Mouse (Mus musculus): ENCODE results near the gene Adgrf5. TPM values are rescaled to one million over a fixed set of nuclear protein-coding genes. Genes with fewer than 3 reads are reported as not detected.

Adgrf5 gene
- polyA plus RNA-seq, 1 experiment from 2014 or later, result 8.4 TPM

- 59% methylated on average over 9 of the region's 9 CpGs for WGBS
- ATAC-seq, result no peak
- H3K4me3 ChIP-seq (ENCODE audit: low read depth, low read length), result no peak overlapping the region
- peaks cover 5% of the 10 kb centered on the region; the same call in 1 of the 2 replicates for H3K4me1 ChIP-seq (ENCODE audit: control insufficient read depth, insufficient read depth, low read length)
- H3K9ac ChIP-seq (ENCODE audit: low read depth, low read length), result no peak overlapping the region
- no peaks in the 10 kb centered on the region for H3K36me3 ChIP-seq (ENCODE audit: control insufficient read depth, insufficient read depth, low read length)
- no peak overlapping the region for H3K4me2 ChIP-seq (ENCODE audit: low read length)
- no peaks in the 10 kb centered on the region for H3K27me3 ChIP-seq (ENCODE audit: control insufficient read depth, insufficient read depth, low read depth, low read length)
- H3K27ac ChIP-seq (ENCODE audit: low read length), result no peak overlapping the region
- H3K9me3 ChIP-seq (replicated peaks; ENCODE audit: control insufficient read depth, low read length, poor library complexity, severe bottlenecking), result no peaks in the 10 kb centered on the region
These were observed 6.2 kb downstream of the Adgrf5 start for GRCm38 (mm10) chr17:43366486-43366885.

- Histone ChIP-seq H3K36me3 (ENCODE audit: control insufficient read depth, insufficient read depth, low read length) (no peaks in the 10 kb centered on the region), H3K27me3 (ENCODE audit: control insufficient read depth, insufficient read depth, low read depth, low read length) (no peaks in the 10 kb centered on the region), H3K9me3 (replicated peaks; ENCODE audit: control insufficient read depth, low read length, poor library complexity, severe bottlenecking) (no peaks in the 10 kb centered on the region), H3K4me2 (ENCODE audit: low read length) (no peak overlapping the region), H3K27ac (ENCODE audit: low read length) (no peak overlapping the region), H3K4me1 (ENCODE audit: control insufficient read depth, insufficient read depth, low read length) (no peaks in the 10 kb centered on the region), H3K4me3 (ENCODE audit: low read depth, low read length) (no peak overlapping the region), H3K9ac (ENCODE audit: low read depth, low read length) (no peak overlapping the region)
- WGBS, result 66% methylated on average over 5 of the region's 5 CpGs
- ATAC-seq, result no peak
These were observed 7.9 kb downstream of the Adgrf5 start for GRCm38 (mm10) chr17:43368171-43368576.

- Histone ChIP-seq H3K27me3 (ENCODE audit: control insufficient read depth, insufficient read depth, low read depth, low read length) (no peaks in the 10 kb centered on the region), H3K4me3 (ENCODE audit: low read depth, low read length) (no peak overlapping the region), H3K9ac (ENCODE audit: low read depth, low read length) (no peak overlapping the region), H3K27ac (ENCODE audit: low read length) (no peak overlapping the region), H3K4me2 (ENCODE audit: low read length) (no peak overlapping the region), H3K9me3 (replicated peaks; ENCODE audit: control insufficient read depth, low read length, poor library complexity, severe bottlenecking) (no peaks in the 10 kb centered on the region), H3K4me1 (ENCODE audit: control insufficient read depth, insufficient read depth, low read length) (no peaks in the 10 kb centered on the region), H3K36me3 (ENCODE audit: control insufficient read depth, insufficient read depth, low read length) (no peaks in the 10 kb centered on the region)
- 75% methylated on average over 4 of the region's 4 CpGs for WGBS
- ATAC-seq, result no peak
These were observed 12.4 kb downstream of the Adgrf5 start for GRCm38 (mm10) chr17:43372604-43373003.

GRCm38 (mm10) chr17:43374020-43374419, 13.8 kb downstream of the Adgrf5 start:
- WGBS, result 56% methylated on average over 4 of the region's 4 CpGs
- Histone ChIP-seq H3K27me3 (ENCODE audit: control insufficient read depth, insufficient read depth, low read depth, low read length) (no peaks in the 10 kb centered on the region), H3K27ac (ENCODE audit: low read length) (no peak overlapping the region), H3K9ac (ENCODE audit: low read depth, low read length) (no peak overlapping the region), H3K36me3 (ENCODE audit: control insufficient read depth, insufficient read depth, low read length) (no peaks in the 10 kb centered on the region), H3K4me2 (ENCODE audit: low read length) (no peak overlapping the region), H3K4me3 (ENCODE audit: low read depth, low read length) (no peak overlapping the region), H3K4me1 (ENCODE audit: control insufficient read depth, insufficient read depth, low read length) (no peaks in the 10 kb centered on the region), H3K9me3 (replicated peaks; ENCODE audit: control insufficient read depth, low read length, poor library complexity, severe bottlenecking) (no peaks in the 10 kb centered on the region)
- ATAC-seq, result no peak

- ATAC-seq, result no peak
- 79% methylated on average over 5 of the region's 5 CpGs for WGBS
- H3K36me3 ChIP-seq (ENCODE audit: control insufficient read depth, insufficient read depth, low read length), result no peaks in the 10 kb centered on the region
- H3K27me3 ChIP-seq (ENCODE audit: control insufficient read depth, insufficient read depth, low read depth, low read length), result no peaks in the 10 kb centered on the region
- H3K27ac ChIP-seq (ENCODE audit: low read length), result no peak overlapping the region
- no peak overlapping the region for H3K4me3 ChIP-seq (ENCODE audit: low read depth, low read length)
- H3K4me1 ChIP-seq (ENCODE audit: control insufficient read depth, insufficient read depth, low read length), result no peaks in the 10 kb centered on the region
- no peak overlapping the region for H3K9ac ChIP-seq (ENCODE audit: low read depth, low read length)
- H3K9me3 ChIP-seq (replicated peaks; ENCODE audit: control insufficient read depth, low read length, poor library complexity, severe bottlenecking), result no peaks in the 10 kb centered on the region
- H3K4me2 ChIP-seq (ENCODE audit: low read length), result no peak overlapping the region
These were observed 16.3 kb downstream of the Adgrf5 start for GRCm38 (mm10) chr17:43376527-43376926.

GRCm38 (mm10) chr17:43378703-43379102, 18.5 kb downstream of the Adgrf5 start:
- 98% methylated on average over 5 of the region's 5 CpGs for WGBS
- H3K9me3 ChIP-seq (replicated peaks; ENCODE audit: control insufficient read depth, low read length, poor library complexity, severe bottlenecking), result no peaks in the 10 kb centered on the region
- no peak overlapping the region for H3K4me3 ChIP-seq (ENCODE audit: low read depth, low read length)

GRCm38 (mm10) chr17:43386331-43386730, 26.1 kb downstream of the Adgrf5 start:
- ATAC-seq, result no peak
- no peak overlapping the region for H3K4me2 ChIP-seq (ENCODE audit: low read length)
- no peak overlapping the region for H3K4me3 ChIP-seq (ENCODE audit: low read depth, low read length)
- H3K9me3 ChIP-seq (replicated peaks; ENCODE audit: control insufficient read depth, low read length, poor library complexity, severe bottlenecking), result no peaks in the 10 kb centered on the region
- no peak overlapping the region for H3K9ac ChIP-seq (ENCODE audit: low read depth, low read length)
- H3K36me3 ChIP-seq (ENCODE audit: control insufficient read depth, insufficient read depth, low read length), result no peaks in the 10 kb centered on the region
- no peaks in the 10 kb centered on the region for H3K4me1 ChIP-seq (ENCODE audit: control insufficient read depth, insufficient read depth, low read length)
- H3K27ac ChIP-seq (ENCODE audit: low read length), result no peak overlapping the region
- no peaks in the 10 kb centered on the region for H3K27me3 ChIP-seq (ENCODE audit: control insufficient read depth, insufficient read depth, low read depth, low read length)
- 94% methylated on average over 5 of the region's 5 CpGs for WGBS

More at GRCm38 (mm10) chr17:43378703-43379102, 18.5 kb downstream of the Adgrf5 start:
- Histone ChIP-seq H3K4me1 (ENCODE audit: control insufficient read depth, insufficient read depth, low read length) (no peaks in the 10 kb centered on the region), H3K27me3 (ENCODE audit: control insufficient read depth, insufficient read depth, low read depth, low read length) (no peaks in the 10 kb centered on the region), H3K36me3 (ENCODE audit: control insufficient read depth, insufficient read depth, low read length) (no peaks in the 10 kb centered on the region), H3K27ac (ENCODE audit: low read length) (no peak overlapping the region), H3K9ac (ENCODE audit: low read depth, low read length) (no peak overlapping the region), H3K4me2 (ENCODE audit: low read length) (no peak overlapping the region)
- no peak for ATAC-seq

GRCm38 (mm10) chr17:43387171-43387570, 26.9 kb downstream of the Adgrf5 start:
- no peak for ATAC-seq
- H3K27me3 ChIP-seq (ENCODE audit: control insufficient read depth, insufficient read depth, low read depth, low read length), result no peaks in the 10 kb centered on the region
- no peaks in the 10 kb centered on the region for H3K9me3 ChIP-seq (replicated peaks; ENCODE audit: control insufficient read depth, low read length, poor library complexity, severe bottlenecking)
- WGBS, result 85% methylated on average over 3 of the region's 3 CpGs
- H3K4me2 ChIP-seq (ENCODE audit: low read length), result no peak overlapping the region
- H3K36me3 ChIP-seq (ENCODE audit: control insufficient read depth, insufficient read depth, low read length), result no peaks in the 10 kb centered on the region
- H3K9ac ChIP-seq (ENCODE audit: low read depth, low read length), result no peak overlapping the region
- no peak overlapping the region for H3K4me3 ChIP-seq (ENCODE audit: low read depth, low read length)
- no peak overlapping the region for H3K27ac ChIP-seq (ENCODE audit: low read length)
- H3K4me1 ChIP-seq (ENCODE audit: control insufficient read depth, insufficient read depth, low read length), result no peaks in the 10 kb centered on the region

- H3K27me3 ChIP-seq (ENCODE audit: control insufficient read depth, insufficient read depth, low read depth, low read length), result no peaks in the 10 kb centered on the region
- H3K36me3 ChIP-seq (ENCODE audit: control insufficient read depth, insufficient read depth, low read length), result no peaks in the 10 kb centered on the region
- no peak overlapping the region for H3K27ac ChIP-seq (ENCODE audit: low read length)
- no peak overlapping the region for H3K4me2 ChIP-seq (ENCODE audit: low read length)
- H3K4me1 ChIP-seq (ENCODE audit: control insufficient read depth, insufficient read depth, low read length), result no peaks in the 10 kb centered on the region
- H3K4me3 ChIP-seq (ENCODE audit: low read depth, low read length), result no peak overlapping the region
- 90% methylated on average over 11 of the region's 11 CpGs for WGBS
- no peaks in the 10 kb centered on the region for H3K9me3 ChIP-seq (replicated peaks; ENCODE audit: control insufficient read depth, low read length, poor library complexity, severe bottlenecking)
- ATAC-seq, result no peak
- H3K9ac ChIP-seq (ENCODE audit: low read depth, low read length), result no peak overlapping the region
These were observed 29.0 kb downstream of the Adgrf5 start for GRCm38 (mm10) chr17:43389256-43389655.
